Mouse (Mus musculus): ENCODE results near the gene Osgin1. TPM values are rescaled to one million over a fixed set of nuclear protein-coding genes. Genes with fewer than 3 reads are reported as not detected.

Gene Osgin1
- polyA plus RNA-seq, 1 experiment = 2.2 TPM

GRCm38 (mm10) chr8:119446990-119447780 lies 13.3 kb downstream of the Osgin1 start:
- Histone ChIP-seq H3K4me3 (ENCODE audit: insufficient read depth, low read depth, low read length) (no peak overlapping the region), H3K27ac (replicated peaks; ENCODE audit: low read depth, low read length) (no peak overlapping the region), H3K4me1 (ENCODE audit: control insufficient read depth, insufficient read depth, insufficient read length, low read length) (no peaks in the 10 kb centered on the region)

GRCm38 (mm10) chr8:119447781-119448170 lies 13.9 kb downstream of the Osgin1 start:
- Histone ChIP-seq H3K4me3 (ENCODE audit: insufficient read depth, low read depth, low read length) (no peak overlapping the region), H3K4me1 (ENCODE audit: control insufficient read depth, insufficient read depth, insufficient read length, low read length) (no peaks in the 10 kb centered on the region), H3K27ac (replicated peaks; ENCODE audit: low read depth, low read length) (no peak overlapping the region)

DNA sequence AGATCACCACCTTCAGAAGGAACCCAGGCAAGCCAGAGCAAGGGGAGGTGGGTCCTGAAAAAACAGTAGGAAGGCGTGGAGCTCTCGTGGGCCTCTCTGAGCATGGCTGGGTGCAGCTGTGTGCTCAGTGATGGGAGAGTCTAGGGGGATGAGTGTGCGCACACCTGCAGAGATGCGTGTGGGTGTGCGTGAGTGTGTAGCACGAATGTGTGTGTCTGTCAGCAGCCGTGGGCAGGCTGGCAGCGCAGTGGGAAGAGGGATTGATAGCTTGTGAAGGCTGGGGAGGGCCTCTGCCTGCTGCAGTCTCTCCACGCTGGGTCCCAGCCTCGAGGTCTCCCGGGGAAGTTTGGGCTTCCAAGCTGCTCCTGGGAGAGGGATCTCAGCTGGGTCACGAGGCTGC lies 15.7 kb downstream of the Osgin1 start:
- no peak overlapping the region for H3K4me3 ChIP-seq (ENCODE audit: insufficient read depth, low read depth, low read length)
- H3K27ac ChIP-seq (replicated peaks; ENCODE audit: low read depth, low read length) = no peak overlapping the region
- no peaks in the 10 kb centered on the region for H3K4me1 ChIP-seq (ENCODE audit: control insufficient read depth, insufficient read depth, insufficient read length, low read length)

- H3K4me1 ChIP-seq (ENCODE audit: control insufficient read depth, insufficient read depth, insufficient read length, low read length) = no peaks in the 10 kb centered on the region
- no peak overlapping the region for H3K27ac ChIP-seq (replicated peaks; ENCODE audit: low read depth, low read length)
- no peak overlapping the region for H3K4me3 ChIP-seq (ENCODE audit: insufficient read depth, low read depth, low read length)
These were observed 17.2 kb downstream of the Osgin1 start for GRCm38 (mm10) chr8:119451131-119451530.

DNA sequence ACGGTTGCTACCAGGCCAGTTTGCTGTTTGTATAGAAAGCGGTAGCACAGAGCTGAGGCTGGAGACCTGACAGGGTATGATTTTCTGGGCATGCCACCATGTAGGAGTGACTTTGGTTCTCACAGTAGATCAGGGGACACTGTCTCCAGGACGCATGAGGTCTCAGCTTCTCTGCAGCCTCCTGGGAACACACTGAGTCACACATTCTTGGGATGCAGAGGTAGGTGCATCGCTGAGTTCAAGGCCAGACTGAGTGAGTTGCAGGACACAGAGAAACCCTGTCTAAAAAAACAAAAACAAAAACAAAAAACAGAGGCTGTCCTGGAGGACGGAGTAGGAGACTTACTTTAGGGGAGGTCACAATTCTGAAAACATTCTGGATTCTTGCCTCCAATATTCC lies 19.0 kb downstream of the Osgin1 start:
- Histone ChIP-seq H3K4me1 (ENCODE audit: control insufficient read depth, insufficient read depth, insufficient read length, low read length) (no peaks in the 10 kb centered on the region), H3K27ac (replicated peaks; ENCODE audit: low read depth, low read length) (no peak overlapping the region), H3K4me3 (ENCODE audit: insufficient read depth, low read depth, low read length) (no peak overlapping the region)

DNA sequence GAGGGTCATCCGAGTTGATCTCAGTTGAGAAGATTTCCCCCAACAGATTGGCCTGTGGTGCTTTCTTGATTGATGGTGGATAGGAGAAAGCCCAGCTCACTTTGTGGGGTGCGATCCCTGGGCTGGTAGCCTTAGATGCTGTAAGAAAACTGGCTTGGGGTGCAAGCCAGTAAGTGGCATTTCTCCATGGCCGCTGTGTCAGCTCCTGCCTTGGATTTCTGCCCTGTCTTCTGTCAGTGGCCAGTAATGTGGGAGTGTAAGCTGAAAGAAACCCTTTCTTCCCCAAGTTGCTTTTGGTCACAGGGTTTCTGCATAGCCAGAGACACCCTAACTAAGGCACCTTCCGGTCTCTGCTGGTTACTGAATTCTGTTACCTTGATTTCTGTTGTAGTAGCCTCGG lies 22.1 kb downstream of the Osgin1 start:
- Histone ChIP-seq H3K27ac (replicated peaks; ENCODE audit: low read depth, low read length) (no peak overlapping the region), H3K4me1 (ENCODE audit: control insufficient read depth, insufficient read depth, insufficient read length, low read length) (no peaks in the 10 kb centered on the region)

GRCm38 (mm10) chr8:119459724-119460123 lies 25.8 kb downstream of the Osgin1 start:
- H3K27ac ChIP-seq (replicated peaks; ENCODE audit: low read depth, low read length) = no peak overlapping the region
- no peak overlapping the region for H3K4me3 ChIP-seq (ENCODE audit: insufficient read depth, low read depth, low read length)
- H3K4me1 ChIP-seq (ENCODE audit: control insufficient read depth, insufficient read depth, insufficient read length, low read length) = no peaks in the 10 kb centered on the region

More for the DNA sequence above, 22.1 kb downstream of the Osgin1 start:
- no peak overlapping the region for H3K4me3 ChIP-seq (ENCODE audit: insufficient read depth, low read depth, low read length)

DNA sequence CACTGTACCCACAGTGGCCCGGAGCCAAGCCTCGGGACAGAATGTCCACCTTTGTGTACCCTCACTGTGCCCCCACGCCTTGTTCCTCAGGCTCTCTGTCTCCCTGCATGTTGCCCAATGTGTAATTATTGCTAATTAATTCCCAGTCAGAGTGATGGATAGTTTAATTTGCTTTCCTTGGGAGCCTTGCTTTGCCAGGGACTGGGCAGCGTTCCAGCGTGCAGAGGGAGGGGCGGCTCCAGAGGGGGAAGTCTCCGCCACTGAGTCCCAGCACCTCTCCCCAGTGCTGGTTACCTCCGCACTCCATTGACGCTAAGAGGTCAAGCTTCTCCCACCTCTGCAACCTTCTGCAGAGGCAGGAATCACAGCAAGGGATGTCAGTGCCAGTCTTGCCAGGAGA lies 27.4 kb downstream of the Osgin1 start:
- Histone ChIP-seq H3K4me3 (ENCODE audit: insufficient read depth, low read depth, low read length) (no peak overlapping the region), H3K27ac (replicated peaks; ENCODE audit: low read depth, low read length) (no peak overlapping the region), H3K4me1 (ENCODE audit: control insufficient read depth, insufficient read depth, insufficient read length, low read length) (no peaks in the 10 kb centered on the region)

GRCm38 (mm10) chr8:119463709-119464108 lies 29.8 kb downstream of the Osgin1 start:
- Histone ChIP-seq H3K4me1 (ENCODE audit: control insufficient read depth, insufficient read depth, insufficient read length, low read length) (no peaks in the 10 kb centered on the region), H3K27ac (replicated peaks; ENCODE audit: low read depth, low read length) (no peak overlapping the region)

DNA sequence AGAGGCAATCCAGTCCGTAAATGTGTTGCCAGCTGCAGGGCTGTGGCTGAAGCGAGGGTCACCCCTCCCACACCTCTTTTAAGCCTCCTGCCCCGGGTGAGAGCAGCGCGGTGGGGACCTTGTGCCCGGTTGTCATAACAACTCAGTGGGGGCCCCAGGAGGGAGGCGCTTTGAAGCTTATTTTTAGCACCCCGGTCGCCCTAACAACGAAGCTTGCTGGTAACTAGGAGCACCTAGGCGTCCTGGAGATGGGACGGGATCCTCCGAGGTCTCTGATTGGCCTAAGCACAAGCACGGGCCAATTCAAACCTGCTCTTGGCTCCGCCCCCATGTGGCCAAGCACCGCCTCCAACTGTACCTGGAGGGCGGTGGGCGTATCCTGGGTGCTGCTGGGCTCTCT lies 32.2 kb downstream of the Osgin1 start:
- Histone ChIP-seq H3K27ac (replicated peaks; ENCODE audit: low read depth, low read length) (no peak overlapping the region), H3K4me3 (ENCODE audit: insufficient read depth, low read depth, low read length) (no peak overlapping the region)

More at GRCm38 (mm10) chr8:119463709-119464108, 29.8 kb downstream of the Osgin1 start:
- no peak overlapping the region for H3K4me3 ChIP-seq (ENCODE audit: insufficient read depth, low read depth, low read length)

GRCm38 (mm10) chr8:119466794-119467193 lies 32.9 kb downstream of the Osgin1 start:
- Histone ChIP-seq H3K4me1 (ENCODE audit: control insufficient read depth, insufficient read depth, insufficient read length, low read length) (no peaks in the 10 kb centered on the region), H3K4me3 (ENCODE audit: insufficient read depth, low read depth, low read length) (no peak overlapping the region), H3K27ac (replicated peaks; ENCODE audit: low read depth, low read length) (no peak overlapping the region)

More for the DNA sequence above, 32.2 kb downstream of the Osgin1 start:
- no peaks in the 10 kb centered on the region for H3K4me1 ChIP-seq (ENCODE audit: control insufficient read depth, insufficient read depth, insufficient read length, low read length)

DNA sequence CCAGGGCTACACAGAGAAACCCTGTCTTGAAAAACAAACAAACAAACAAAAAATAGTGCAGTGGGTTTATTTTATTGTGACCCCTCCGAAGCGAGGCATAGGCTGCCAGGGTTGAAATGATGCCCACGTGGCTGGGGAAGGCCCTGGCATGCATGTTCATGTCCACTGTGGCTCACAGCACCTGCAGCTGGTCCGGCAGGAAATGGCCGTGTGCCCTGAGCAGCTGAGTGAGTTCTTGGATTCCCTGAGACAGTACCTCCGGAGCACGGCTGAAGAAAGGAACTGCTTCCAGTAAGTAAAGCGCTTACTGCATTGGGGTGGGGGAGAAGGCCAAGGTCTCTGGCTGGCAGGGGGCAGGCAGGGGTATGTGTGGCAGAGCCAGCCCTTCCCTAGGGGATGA lies 34.2 kb downstream of the Osgin1 start:
- Histone ChIP-seq H3K27ac (replicated peaks; ENCODE audit: low read depth, low read length) (no peak overlapping the region), H3K4me3 (ENCODE audit: insufficient read depth, low read depth, low read length) (no peak overlapping the region), H3K4me1 (ENCODE audit: control insufficient read depth, insufficient read depth, insufficient read length, low read length) (no peaks in the 10 kb centered on the region)

DNA sequence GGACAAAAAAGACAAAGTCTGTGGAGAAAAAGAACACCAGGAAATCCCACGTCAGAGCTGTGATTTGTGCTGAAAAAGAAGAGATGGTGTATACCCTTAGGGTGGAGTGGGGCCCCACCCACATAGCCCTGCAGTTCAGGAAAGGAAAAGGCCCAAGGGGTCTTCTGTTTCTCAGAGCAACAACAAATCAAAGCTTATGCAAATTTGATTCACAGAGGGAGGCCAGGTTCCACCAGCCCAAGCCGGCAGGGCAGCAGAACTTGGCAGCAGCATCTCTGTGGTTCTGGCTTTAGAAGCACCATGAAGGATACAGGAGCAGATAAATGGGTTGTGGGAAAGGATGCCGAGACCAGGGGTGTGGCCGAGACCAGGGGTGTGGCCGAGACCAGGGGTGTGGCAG lies 44.8 kb downstream of the Osgin1 start:
- Histone ChIP-seq H3K27ac (replicated peaks; ENCODE audit: low read depth, low read length) (no peak overlapping the region), H3K4me3 (ENCODE audit: insufficient read depth, low read depth, low read length) (no peak overlapping the region), H3K4me1 (ENCODE audit: control insufficient read depth, insufficient read depth, insufficient read length, low read length) (no peaks in the 10 kb centered on the region)

GRCm38 (mm10) chr8:119484145-119484896 lies 50.4 kb downstream of the Osgin1 start:
- Histone ChIP-seq H3K4me3 (ENCODE audit: insufficient read depth, low read depth, low read length) (no peak overlapping the region), H3K4me1 (ENCODE audit: control insufficient read depth, insufficient read depth, insufficient read length, low read length) (no peaks in the 10 kb centered on the region), H3K27ac (replicated peaks; ENCODE audit: low read depth, low read length) (no peak overlapping the region)

GRCm38 (mm10) chr8:119487093-119487492 lies 53.2 kb downstream of the Osgin1 start:
- no peak overlapping the region for H3K4me3 ChIP-seq (ENCODE audit: insufficient read depth, low read depth, low read length)
- H3K27ac ChIP-seq (replicated peaks; ENCODE audit: low read depth, low read length) = no peak overlapping the region
- no peaks in the 10 kb centered on the region for H3K4me1 ChIP-seq (ENCODE audit: control insufficient read depth, insufficient read depth, insufficient read length, low read length)
